Mouse (Mus musculus) MEL (cell line): ENCODE measurements around the gene Adamtsl3.

Experiments
- CHD2 ChIP-seq: IDR thresholded peaks from 2 replicates; pipeline ENCODE4 v1.6.1; 2011; ENCODE audit warnings: low read length, improper control_type of control experiment
- CTCF ChIP-seq, 3 experiments: IDR thresholded peaks in 2 of 3; conservative IDR thresholded peaks in 1 of 3; 2 replicates each; pipeline ENCODE4 v1.5.1; 2011 to 2012; ENCODE audit warnings: low read length in 3 of 3, low read depth in 2 of 3, mild to moderate bottlenecking in 2 of 3, improper control_type of control experiment in 1 of 3, inconsistent platforms in 1 of 3, mixed read lengths in 1 of 3, moderate library complexity in 1 of 3; ENCODE audit not compliant: control insufficient read depth in 1 of 3, insufficient read depth in 1 of 3, poor library complexity in 1 of 3, severe bottlenecking in 1 of 3
- ELF1 ChIP-seq: IDR thresholded peaks from 2 replicates; pipeline ENCODE4 v1.6.1; 2014; ENCODE audit warnings: low read depth, mild to moderate bottlenecking, inconsistent platforms, low read length, improper control_type of control experiment, moderate library complexity
- EP300 ChIP-seq, 2 experiments: IDR thresholded peaks; 2 replicates each; pipeline ENCODE4 v1.6.1; 2011; ENCODE audit warnings: improper control_type of control experiment in 2 of 2, low read length in 2 of 2, low read depth in 1 of 2, mild to moderate bottlenecking in 1 of 2
- HCFC1 ChIP-seq: IDR thresholded peaks from 2 replicates; pipeline ENCODE4 v1.6.1; 2012; ENCODE audit warnings: low read depth, mild to moderate bottlenecking, inconsistent platforms, low read length, improper control_type of control experiment, moderate library complexity
- KAT2A ChIP-seq: conservative IDR thresholded peaks from 2 replicates; pipeline ENCODE4 v1.6.1; 2012; ENCODE audit warnings: low read depth, low read length, improper control_type of control experiment, inconsistent platforms
- MAZ ChIP-seq: IDR thresholded peaks from 2 replicates; pipeline ENCODE4 v1.6.1; 2012; ENCODE audit warnings: low read depth, mild to moderate bottlenecking, inconsistent platforms, low read length, improper control_type of control experiment
- POLR2A ChIP-seq, 2 experiments: IDR thresholded peaks; 2 replicates each; pipeline ENCODE4 v1.6.1; 2011 to 2012; ENCODE audit warnings: low read length in 2 of 2, mild to moderate bottlenecking in 2 of 2, control low read depth in 1 of 2, improper control_type of control experiment in 1 of 2, low read depth in 1 of 2, moderate library complexity in 1 of 2; ENCODE audit not compliant: control insufficient read depth in 1 of 2, insufficient read depth in 1 of 2, poor library complexity in 1 of 2
- POLR2AphosphoS2 ChIP-seq: IDR thresholded peaks from 2 replicates; pipeline ENCODE4 v1.6.1; 2011; ENCODE audit warnings: low read length, improper control_type of control experiment
- TBP ChIP-seq: IDR thresholded peaks from 2 replicates; pipeline ENCODE4 v1.8.0; 2011; ENCODE audit warnings: low read depth, low read length, improper control_type of control experiment
- UBTF ChIP-seq: IDR thresholded peaks from 2 replicates; pipeline ENCODE4 v1.6.1; 2012; ENCODE audit warnings: low read depth, mild to moderate bottlenecking, inconsistent platforms, low read length, improper control_type of control experiment, moderate library complexity, borderline replicate concordance; ENCODE audit not compliant: insufficient read depth

DNA sequence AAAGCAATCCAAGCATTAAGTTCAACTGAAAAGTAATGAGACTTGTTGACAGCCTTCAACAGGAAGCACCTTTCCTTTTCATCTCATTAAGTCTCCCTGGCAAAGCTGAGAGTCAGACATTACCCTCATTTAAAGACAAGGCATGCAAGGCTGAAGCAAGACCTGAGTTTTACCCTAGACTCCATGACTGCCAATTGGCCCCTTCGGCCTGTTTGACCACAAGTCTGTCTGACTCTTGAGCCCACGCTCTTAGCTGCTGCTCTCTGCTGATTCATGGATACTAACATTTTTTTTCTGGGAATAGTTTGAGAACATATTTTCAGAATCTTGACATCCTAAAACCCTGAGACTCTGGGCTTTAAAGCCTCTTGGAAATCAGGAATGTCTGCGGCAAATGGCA is 232.3 kb downstream of the Adamtsl3 start:
- no peak for TF ChIP-seq HCFC1
- no peak for TF ChIP-seq KAT2A
- no peak for TF ChIP-seq POLR2A (IDR thresholded peaks at IDR 0.05; ENCODE audit: control insufficient read depth in 1 of 2, insufficient read depth in 1 of 2, low read depth in 1 of 2, low read length in 2 of 2, poor library complexity in 1 of 2)
- no peak for TF ChIP-seq CTCF (IDR thresholded peaks at IDR 0.05 in 2 of 3, conservative IDR thresholded peaks at IDR 0.05 in 1 of 3; ENCODE audit: control insufficient read depth in 1 of 3, insufficient read depth in 1 of 3, low read depth in 2 of 3, low read length in 3 of 3, poor library complexity in 1 of 3, severe bottlenecking in 1 of 3)
- TF ChIP-seq MAZ, result no peak
- TF ChIP-seq POLR2AphosphoS2, result no peak
- TF ChIP-seq UBTF, result no peak
- TF ChIP-seq TBP, result no peak
- no peak for TF ChIP-seq EP300 (IDR thresholded peaks at IDR 0.05; ENCODE audit: low read depth in 1 of 2, low read length in 2 of 2)
- TF ChIP-seq CHD2, result no peak
- TF ChIP-seq ELF1, result no peak
